Mouse (Mus musculus) lung, adult 2 months (tissue): ENCODE results near the gene 1700029P11Rik.
A peak's percentile ranks its signal among the peaks of the same experiment; 100 is the strongest.

Experiments
- CTCF ChIP-seq: fragments of 200-500 bp; IDR thresholded peaks from 2 replicates; pipeline ENCODE4 v1.5.1; 2011; ENCODE audit warnings: mild to moderate bottlenecking, low read length, control low read depth; ENCODE audit not compliant: insufficient read depth
- POLR2A ChIP-seq: fragments of 200-500 bp; IDR thresholded peaks from 2 replicates; pipeline ENCODE4 v1.6.1; 2011; ENCODE audit warnings: low read depth, mild to moderate bottlenecking, control low read depth, low read length, borderline replicate concordance; ENCODE audit errors: extremely low read depth

DNA sequence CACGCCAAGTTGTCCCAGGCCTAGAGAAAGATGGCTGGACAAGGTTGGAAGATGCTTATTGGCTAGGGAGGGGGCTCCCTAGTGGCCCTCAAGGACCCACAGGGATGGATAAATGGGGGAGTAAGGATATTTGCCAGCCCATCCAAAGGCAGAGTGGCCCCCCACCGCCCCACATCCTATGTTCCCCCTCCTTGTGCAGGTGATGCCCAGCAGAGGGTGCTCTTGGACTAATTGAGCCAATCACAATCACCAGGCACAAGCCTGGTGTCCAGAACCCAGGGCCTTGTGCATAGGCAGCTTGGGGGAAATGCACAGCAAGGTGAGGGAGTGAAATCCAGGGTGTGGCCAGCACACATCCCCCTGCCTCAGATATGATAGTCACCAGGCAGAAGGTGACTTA is 42.1 kb upstream of the 1700029P11Rik start:
- TF ChIP-seq CTCF: peak; percentile 60
- TF ChIP-seq POLR2A: no peak
